Mouse (Mus musculus): ENCODE data around the gene Sowaha. TPM values are rescaled to one million over a fixed set of nuclear protein-coding genes. Genes with fewer than 3 reads are reported as not detected.

Sowaha gene
- polyA plus RNA-seq, 1 experiment from 2014 or later, result 7.4 TPM

DNA sequence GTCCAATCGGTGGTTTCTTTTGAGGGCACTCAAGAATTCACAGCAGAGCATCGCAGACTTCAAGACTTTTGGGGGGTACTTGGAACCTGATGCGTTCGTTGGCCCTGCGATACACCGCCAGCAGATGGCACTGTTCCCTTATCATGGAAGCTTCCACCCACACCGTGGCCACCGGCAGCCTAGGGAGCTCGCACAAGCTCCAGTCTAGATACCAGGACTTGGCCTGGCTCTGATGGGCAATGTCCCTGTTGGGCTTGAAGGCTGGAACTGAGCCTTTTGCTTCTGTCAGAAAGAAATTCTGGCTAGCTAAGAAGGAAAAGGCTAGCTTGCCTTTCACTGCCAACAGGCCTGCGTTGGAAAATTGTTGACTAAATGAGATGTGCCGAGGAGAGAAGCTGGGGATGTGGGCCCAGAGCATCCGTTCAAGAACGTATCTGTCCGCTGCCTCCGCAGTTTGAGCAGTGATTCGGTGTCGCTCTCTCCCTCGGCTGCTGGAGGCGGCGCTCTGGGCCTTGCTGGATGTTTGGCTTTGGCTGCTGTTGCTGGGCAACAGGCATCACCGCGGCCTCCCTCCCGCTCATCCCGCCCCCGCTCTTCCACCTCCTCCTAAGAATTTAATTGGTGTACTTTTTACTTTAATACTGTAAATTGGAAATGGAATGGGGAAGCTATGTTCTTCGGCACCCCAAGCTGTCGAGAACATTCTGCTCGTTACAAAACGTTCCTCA is 9.9 kb downstream of the Sowaha start, which contains the start of gene Gm9837:
Gm9837 (minus strand) TSS at position 512 of the 728 bp plus-strand sequence.
- TF ChIP-seq CTCF (IDR thresholded peaks at IDR 0.05; ENCODE audit: low read depth), result peak; percentile 98
- no peak for TF ChIP-seq EP300 (IDR thresholded peaks at IDR 0.05; ENCODE audit: low read depth)
- WGBS (ENCODE audit: insufficient replicate concordance), result 7% methylated on average over 29 of the region's 29 CpGs
- Histone ChIP-seq H3K4me2 (ENCODE audit: low read depth, low read length) (peak within 1 kb of the TSS; percentile 27; the same call in 1 of the 2 replicates), H3K27me3 (ENCODE audit: insufficient read depth, low read length) (peaks cover 31% of the 10 kb centered on the region), H3K36me3 (replicated peaks; ENCODE audit: insufficient read depth, low read length) (no peaks in the 10 kb centered on the region), H3K9me3 (ENCODE audit: low read length) (no peaks in the 10 kb centered on the region), H3K4me3 (ENCODE audit: low read depth, low read length) (no peak within 1 kb of the TSS), H3K9ac (replicated peaks) (no peak within 1 kb of the TSS), H3K4me1 (ENCODE audit: insufficient read depth) (peaks cover 4% of the 10 kb centered on the region; the same call in 1 of the 2 replicates), H3K27ac (ENCODE audit: low read depth) (no peak within 1 kb of the TSS)
- DNase-seq (peak; percentile 90), ATAC-seq (peak; percentile 80)

DNA sequence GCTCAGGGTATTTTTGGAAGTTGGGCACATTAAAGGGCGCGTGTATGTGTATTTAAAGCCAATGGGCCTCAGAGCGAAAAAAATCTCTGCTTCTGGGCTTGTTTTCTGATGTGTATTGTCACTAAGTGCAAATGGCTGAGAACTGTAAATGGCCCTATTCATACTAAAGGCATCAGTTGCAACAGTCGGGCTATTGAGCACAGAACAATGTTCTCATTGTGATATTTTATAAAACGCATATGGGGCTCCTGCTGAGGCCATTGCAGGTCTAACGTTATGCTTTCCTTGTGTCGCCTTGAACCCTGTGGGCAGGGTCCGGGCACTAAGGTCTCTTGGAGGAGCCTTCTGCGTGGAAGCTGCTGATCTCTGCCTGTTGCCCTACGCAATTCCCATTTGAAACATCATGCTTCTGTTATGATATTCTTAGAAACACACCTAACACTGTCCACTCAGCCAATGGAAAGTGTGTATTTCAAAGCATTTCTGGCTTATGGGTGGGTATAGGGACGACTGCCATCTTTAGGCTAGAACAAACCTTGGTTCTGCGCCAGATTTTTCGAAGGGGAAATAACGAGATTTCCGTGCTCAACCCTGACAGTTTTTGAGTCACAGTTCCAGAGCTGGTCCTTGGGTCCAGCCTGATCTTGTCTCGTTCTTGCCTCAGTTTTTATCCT is 10.6 kb downstream of the Sowaha start:
- Histone ChIP-seq H3K27me3 (ENCODE audit: insufficient read depth, low read length) (peaks cover 32% of the 10 kb centered on the region), H3K4me2 (ENCODE audit: low read depth, low read length) (no peak overlapping the region), H3K4me1 (ENCODE audit: insufficient read depth) (peaks cover 4% of the 10 kb centered on the region; the same call in 1 of the 2 replicates), H3K9ac (replicated peaks) (no peak overlapping the region), H3K9me3 (ENCODE audit: low read length) (no peaks in the 10 kb centered on the region), H3K27ac (ENCODE audit: low read depth) (no peak overlapping the region), H3K36me3 (replicated peaks; ENCODE audit: insufficient read depth, low read length) (no peaks in the 10 kb centered on the region), H3K4me3 (ENCODE audit: low read depth, low read length) (no peak overlapping the region)
- ATAC-seq (0 out of 2 replicates have a peak, but pooled peaks have one; percentile 9), DNase-seq (no peak)
- WGBS (ENCODE audit: insufficient replicate concordance), result 42% methylated on average over 16 of the region's 16 CpGs
- TF ChIP-seq CTCF (IDR thresholded peaks at IDR 0.05; ENCODE audit: low read depth) (no peak), EP300 (IDR thresholded peaks at IDR 0.05; ENCODE audit: low read depth) (no peak)

DNA sequence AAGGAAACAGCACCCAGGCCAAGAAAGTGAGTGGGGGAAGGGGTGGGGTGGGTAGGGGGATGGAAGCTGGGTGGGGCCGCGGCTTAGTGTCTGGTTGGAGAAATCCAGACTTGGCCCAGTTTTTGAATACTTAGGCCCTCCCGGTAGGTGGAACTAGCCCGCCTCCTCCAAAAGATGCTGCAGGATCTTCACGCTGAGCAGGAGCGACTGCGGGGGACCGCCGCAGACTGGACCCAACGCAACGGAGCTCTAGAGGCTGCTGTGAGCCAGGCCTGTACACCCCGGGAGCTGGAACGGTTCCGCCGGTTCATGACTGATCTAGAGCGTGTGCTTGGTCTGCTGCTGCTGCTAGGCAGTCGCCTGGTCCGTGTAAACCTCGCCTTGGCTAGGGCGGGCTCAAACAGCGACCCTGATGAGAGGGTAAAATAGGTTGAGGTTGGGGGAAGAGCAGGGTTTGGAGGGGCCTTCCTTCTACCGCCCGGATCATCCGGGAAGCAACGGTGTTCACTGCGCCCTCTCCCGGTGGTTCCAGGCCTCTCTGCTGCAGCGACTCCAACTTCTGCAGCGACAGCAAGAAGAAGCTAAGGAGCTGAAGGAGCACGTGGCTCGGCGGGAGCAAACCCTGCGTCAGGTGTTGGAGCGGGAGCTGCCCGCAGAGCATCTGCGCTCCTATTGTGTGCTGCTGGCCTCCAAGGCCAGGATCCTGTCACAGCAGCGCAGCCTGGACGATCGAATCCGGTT is 13.7 kb downstream of the Sowaha start:
- H3K4me3 ChIP-seq (ENCODE audit: low read depth, low read length), result 0 out of 2 replicates have a peak overlapping the region, but pooled peaks have one; percentile 13
- H3K9ac ChIP-seq (replicated peaks), result no peak overlapping the region
- H3K4me2 ChIP-seq (ENCODE audit: low read depth, low read length), result peak overlapping the region; percentile 59
- H3K27ac ChIP-seq (ENCODE audit: low read depth), result no peak overlapping the region
- peaks cover 17% of the 10 kb centered on the region for H3K4me1 ChIP-seq (ENCODE audit: insufficient read depth)
- TF ChIP-seq CTCF (IDR thresholded peaks at IDR 0.05; ENCODE audit: low read depth) (peak; percentile 80), EP300 (IDR thresholded peaks at IDR 0.05; ENCODE audit: low read depth) (no peak)
- no peaks in the 10 kb centered on the region; the same call in 1 of the 2 replicates for H3K36me3 ChIP-seq (replicated peaks; ENCODE audit: insufficient read depth, low read length)
- H3K27me3 ChIP-seq (ENCODE audit: insufficient read depth, low read length), result peaks cover 46% of the 10 kb centered on the region
- DNase-seq, result peak; percentile 78
- H3K9me3 ChIP-seq (ENCODE audit: low read length), result no peaks in the 10 kb centered on the region
- no peak for ATAC-seq
- WGBS (ENCODE audit: insufficient replicate concordance), result 24% methylated on average over 40 of the region's 40 CpGs

DNA sequence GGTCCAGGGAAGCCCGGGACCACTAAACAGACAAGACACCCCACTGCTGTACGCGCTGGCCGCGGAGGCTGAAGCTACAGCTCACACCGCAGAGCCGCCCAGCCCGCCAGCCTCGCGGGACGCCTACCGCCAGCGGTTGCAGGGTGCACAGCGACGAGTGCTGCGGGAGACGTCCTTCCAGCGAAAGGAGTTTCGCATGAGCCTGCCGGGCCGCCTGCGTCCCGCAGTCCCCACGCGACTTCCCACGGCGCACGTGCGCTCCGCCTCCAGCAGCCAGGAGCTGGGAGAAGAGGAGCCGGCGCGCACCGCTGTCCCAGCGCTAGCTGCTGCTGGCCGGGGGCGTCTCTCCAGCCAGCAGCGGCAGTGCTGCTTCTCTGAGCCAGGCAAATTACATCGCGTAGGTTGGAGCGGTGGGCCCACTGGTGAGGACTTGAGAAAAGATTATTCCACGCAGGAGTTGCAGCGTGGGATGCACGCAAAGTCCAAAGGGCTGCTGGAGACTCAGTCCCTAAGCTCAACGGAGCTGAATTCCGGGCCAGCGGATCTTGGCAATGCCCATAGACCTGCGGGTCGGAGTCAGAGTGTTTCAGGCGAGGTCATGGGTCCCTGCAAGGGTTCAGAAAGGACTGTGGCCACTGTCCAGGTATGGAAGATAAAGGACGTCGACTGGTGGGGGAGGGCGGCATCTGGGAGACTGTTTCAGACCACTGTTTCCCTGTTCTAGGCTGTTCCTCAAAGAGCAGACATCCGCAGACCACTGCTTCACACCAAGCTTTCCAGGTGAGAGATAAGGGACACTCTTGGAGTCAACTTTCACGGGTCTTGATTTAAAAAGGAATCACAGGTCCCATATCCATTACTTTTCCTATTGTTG is 16.3 kb downstream of the Sowaha start:
- peak overlapping the region; percentile 58 for H3K4me2 ChIP-seq (ENCODE audit: low read depth, low read length)
- ATAC-seq (no peak), DNase-seq (no peak)
- H3K4me3 ChIP-seq (ENCODE audit: low read depth, low read length), result peak overlapping the region; percentile 25
- H3K36me3 ChIP-seq (replicated peaks; ENCODE audit: insufficient read depth, low read length), result no peaks in the 10 kb centered on the region; the same call in 1 of the 2 replicates
- peaks cover 34% of the 10 kb centered on the region for H3K27me3 ChIP-seq (ENCODE audit: insufficient read depth, low read length)
- TF ChIP-seq EP300 (IDR thresholded peaks at IDR 0.05; ENCODE audit: low read depth) (no peak), CTCF (IDR thresholded peaks at IDR 0.05; ENCODE audit: low read depth) (no peak)
- no peak overlapping the region for H3K27ac ChIP-seq (ENCODE audit: low read depth)
- H3K4me1 ChIP-seq (ENCODE audit: insufficient read depth), result peaks cover 13% of the 10 kb centered on the region
- H3K9me3 ChIP-seq (ENCODE audit: low read length), result no peaks in the 10 kb centered on the region
- H3K9ac ChIP-seq (replicated peaks), result no peak overlapping the region
- WGBS (ENCODE audit: insufficient replicate concordance), result 18% methylated on average over 55 of the region's 55 CpGs

DNA sequence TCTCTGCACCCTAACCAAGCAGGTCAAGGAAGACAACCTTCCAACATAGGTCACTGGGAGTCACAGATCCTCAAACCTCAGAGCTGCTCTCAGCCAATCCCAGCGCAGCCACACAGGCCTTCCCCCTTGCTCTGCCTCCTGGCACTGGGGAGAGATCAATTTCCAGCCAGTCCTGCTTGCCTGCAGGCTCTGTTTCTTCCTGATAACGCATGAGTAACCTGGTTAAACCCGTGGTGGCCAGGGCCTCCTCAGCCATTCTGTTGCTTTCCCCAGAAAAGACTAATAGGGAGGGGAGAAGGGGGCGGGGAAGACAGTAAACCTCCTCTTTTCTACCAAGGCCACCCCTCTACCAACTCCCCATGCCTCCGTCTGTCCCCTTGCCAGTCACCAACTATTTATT is 18.3 kb downstream of the Sowaha start:
- Histone ChIP-seq H3K27me3 (ENCODE audit: insufficient read depth, low read length) (peaks cover 46% of the 10 kb centered on the region), H3K27ac (ENCODE audit: low read depth) (peak overlapping the region; percentile 82), H3K4me3 (ENCODE audit: low read depth, low read length) (no peak overlapping the region), H3K4me1 (ENCODE audit: insufficient read depth) (peaks cover 13% of the 10 kb centered on the region), H3K36me3 (replicated peaks; ENCODE audit: insufficient read depth, low read length) (no peaks in the 10 kb centered on the region; the same call in 1 of the 2 replicates), H3K4me2 (ENCODE audit: low read depth, low read length) (peak overlapping the region; percentile 7; the same call in 1 of the 2 replicates), H3K9ac (replicated peaks) (no peak overlapping the region; the same call in 1 of the 2 replicates), H3K9me3 (ENCODE audit: low read length) (no peaks in the 10 kb centered on the region)
- 35% methylated on average over 5 of the region's 5 CpGs for WGBS (ENCODE audit: insufficient replicate concordance)
- TF ChIP-seq CTCF (IDR thresholded peaks at IDR 0.05; ENCODE audit: low read depth), result no peak
- TF ChIP-seq EP300 (IDR thresholded peaks at IDR 0.05; ENCODE audit: low read depth), result 0 out of 2 replicates have a peak, but pooled peaks have one; percentile 7
- peak; percentile 66 for ATAC-seq
- DNase-seq, result peak; percentile 73
